Mouse (Mus musculus) lung, postnatal 0 days (tissue): ENCODE measurements around the gene Nr0b2. TPM values are rescaled to one million over a fixed set of nuclear protein-coding genes. Genes with fewer than 3 reads are reported as not detected.

Source experiments
- ATAC-seq: fragments of 200-750 bp; cut with Nextera tagmentation; 2 replicates; pipeline ENCODE4 v1.8.0; 2017; ENCODE audit warnings: moderate library complexity
- DNase-seq: peaks from one replicate; pipeline ENCODE4 v3.0.0-alpha.2; 2016; ENCODE audit warnings: low spot score
- H3K27ac ChIP-seq: fragments of 300-500 bp; sonication (generic); 2 replicates; pipeline ENCODE4 v1.5.1; 2014; ENCODE audit warnings: antibody characterized with exemption, mild to moderate bottlenecking, low read length, mixed read lengths
- H3K27me3 ChIP-seq: fragments of 300-500 bp; sonication (generic); replicated peaks from 2 replicates; pipeline ENCODE4 v1.6.1; 2014; ENCODE audit warnings: low read length, mixed read lengths; ENCODE audit not compliant: insufficient read depth
- H3K36me3 ChIP-seq: fragments of 300-500 bp; sonication (generic); 2 replicates; pipeline ENCODE4 v1.6.1; 2014; ENCODE audit warnings: low read length, mixed read lengths; ENCODE audit not compliant: insufficient read depth
- H3K4me1 ChIP-seq: fragments of 300-500 bp; sonication (generic); 2 replicates; pipeline ENCODE4 v1.6.1; 2014; ENCODE audit warnings: antibody characterized with exemption, low read depth, low read length, mixed read lengths; ENCODE audit not compliant: insufficient read depth
- H3K4me2 ChIP-seq: fragments of 300-500 bp; sonication (generic); replicated peaks from 2 replicates; pipeline ENCODE4 v1.6.1; 2014; ENCODE audit warnings: low read depth, mild to moderate bottlenecking, low read length, moderate library complexity, mixed read lengths
- H3K4me3 ChIP-seq: fragments of 300-500 bp; sonication (generic); 2 replicates; pipeline ENCODE4 v1.5.1; 2014; ENCODE audit warnings: low read depth, low read length
- H3K9ac ChIP-seq: fragments of 300-500 bp; sonication (generic); replicated peaks from 2 replicates; pipeline ENCODE4 v1.6.1; 2014; ENCODE audit warnings: low read depth, mild to moderate bottlenecking
- H3K9me3 ChIP-seq: fragments of 300-500 bp; sonication (generic); 2 replicates; pipeline ENCODE4 v1.6.1; 2016; ENCODE audit warnings: low read length, mixed read lengths
- CTCF ChIP-seq: IDR thresholded peaks from 2 replicates; pipeline ENCODE4 v1.5.1; 2016; ENCODE audit warnings: antibody characterized with exemption, mild to moderate bottlenecking
- EP300 ChIP-seq: IDR thresholded peaks from 2 replicates; pipeline ENCODE4 v1.6.1; 2016; ENCODE audit warnings: antibody characterized with exemption, mild to moderate bottlenecking, control low read depth
- WGBS: fragments of 180-500 bp; shearing (Covaris S2); extraction: QIAGEN DNeasy Blood & Tissue Kit; methylation state at CpG from one replicate; pipeline ENCODE4 v1.1.7; 2014; 5-methylcytosine and 5-hydroxymethylcytosine counted together
- polyA plus RNA-seq: library from polyadenylated mRNA; unstranded; fragments of >200 nt; fragmentation: Nextera tagmentation; extraction: Ambion mirVana; gene quantifications from 2 replicates; pipeline ENCODE4 v1.2.1, GENCODE M21; 2015

The Nr0b2 gene
- polyA plus RNA-seq, 1 experiment from 2014 or later: 0.37 TPM

DNA sequence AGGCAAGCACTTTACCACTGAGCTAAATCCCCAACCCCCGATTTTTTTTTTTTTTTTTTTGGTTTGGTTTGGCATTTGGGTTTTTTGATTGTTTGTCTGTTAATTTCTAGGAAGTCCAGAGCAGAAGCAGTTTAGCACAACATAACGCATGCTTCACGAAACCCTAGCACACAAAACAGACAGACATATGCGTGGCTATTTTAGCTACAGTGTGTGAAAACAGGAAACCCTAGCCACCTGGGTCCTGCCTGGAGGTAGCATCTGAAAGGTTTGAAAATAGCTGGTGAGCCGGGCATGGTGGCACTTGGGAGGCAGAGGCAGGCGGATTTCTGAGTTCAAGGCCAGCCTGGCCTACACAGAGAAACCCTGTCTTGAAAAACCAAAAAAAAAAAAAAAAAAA, 42.9 kb downstream of the Nr0b2 start:
- Histone ChIP-seq H3K27ac (no peak overlapping the region), H3K36me3 (no peaks in the 10 kb centered on the region), H3K27me3 (no peaks in the 10 kb centered on the region), H3K4me1 (peaks cover 5% of the 10 kb centered on the region; the same call in 1 of the 2 replicates), H3K9ac (no peak overlapping the region), H3K9me3 (no peaks in the 10 kb centered on the region), H3K4me2 (no peak overlapping the region), H3K4me3 (no peak overlapping the region)
- WGBS: 73% methylated on average over 6 of the region's 6 CpGs
- ATAC-seq: no peak
- no peak for DNase-seq
- TF ChIP-seq EP300: no peak
- TF ChIP-seq CTCF: no peak

DNA sequence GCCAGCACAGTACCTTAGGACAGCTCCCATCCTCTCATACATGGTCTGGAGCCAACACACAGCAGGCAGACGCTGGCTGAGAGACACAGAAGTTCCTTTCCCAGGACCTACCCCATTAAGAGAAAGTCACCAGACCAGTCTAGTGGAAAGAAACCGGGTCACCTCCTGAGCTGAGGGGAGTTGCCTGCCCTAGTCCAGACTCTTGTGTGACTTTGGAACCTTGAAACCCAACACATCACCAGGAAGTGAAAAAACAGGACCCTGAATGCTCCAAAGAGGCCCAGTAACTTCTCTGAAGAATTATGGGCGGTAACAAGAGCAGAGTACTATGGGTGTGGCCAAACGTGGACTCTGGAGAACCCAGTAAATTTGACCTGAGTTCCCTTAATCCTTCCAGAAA, 45.4 kb downstream of the Nr0b2 start:
- Histone ChIP-seq H3K4me1 (peaks cover 5% of the 10 kb centered on the region; the same call in 1 of the 2 replicates), H3K27me3 (no peaks in the 10 kb centered on the region), H3K4me2 (0 out of 2 replicates have a peak overlapping the region, but pooled peaks have one; percentile 67), H3K9ac (no peak overlapping the region), H3K36me3 (0 out of 2 replicates have a peak, but pooled peaks cover under 1% of the 10 kb centered on the region), H3K27ac (peak overlapping the region; percentile 84), H3K9me3 (no peaks in the 10 kb centered on the region), H3K4me3 (no peak overlapping the region)
- TF ChIP-seq EP300: no peak
- no peak for TF ChIP-seq CTCF
- 31% methylated on average over 4 of the region's 4 CpGs for WGBS
- DNase-seq (peak; percentile 77), ATAC-seq (no peak)

DNA sequence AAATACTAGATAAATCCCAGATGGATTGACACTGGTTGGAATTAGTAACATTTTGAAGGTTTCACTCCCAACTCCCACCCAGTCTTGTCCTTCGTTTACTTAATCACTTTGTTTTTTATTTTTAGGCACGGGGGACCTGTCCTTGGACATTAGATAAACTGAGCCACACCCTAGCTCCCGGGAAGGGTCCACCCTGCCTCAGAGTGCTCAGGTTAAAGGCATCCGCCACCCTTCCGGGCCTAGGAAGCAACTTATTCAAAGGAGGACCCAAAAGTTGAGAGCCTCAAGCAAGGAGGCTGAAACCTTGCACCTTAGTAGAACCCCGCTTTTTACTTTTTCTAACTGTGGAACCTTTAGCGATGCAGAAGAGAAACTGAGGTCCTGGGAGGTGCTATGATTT, 45.9 kb downstream of the Nr0b2 start:
- H3K36me3 ChIP-seq: peaks cover 4% of the 10 kb centered on the region; the same call in 1 of the 2 replicates
- H3K27me3 ChIP-seq: no peaks in the 10 kb centered on the region
- DNase-seq (no peak), ATAC-seq (no peak)
- WGBS: 13% methylated on average over 7 of the region's 7 CpGs
- no peaks in the 10 kb centered on the region for H3K9me3 ChIP-seq
- TF ChIP-seq CTCF (no peak), EP300 (no peak)
- peak overlapping the region; percentile 84 for H3K27ac ChIP-seq
- H3K9ac ChIP-seq: no peak overlapping the region; the same call in 1 of the 2 replicates
- peaks cover 8% of the 10 kb centered on the region for H3K4me1 ChIP-seq
- H3K4me2 ChIP-seq: peak overlapping the region; percentile 67
- peak overlapping the region; percentile 43 for H3K4me3 ChIP-seq

DNA sequence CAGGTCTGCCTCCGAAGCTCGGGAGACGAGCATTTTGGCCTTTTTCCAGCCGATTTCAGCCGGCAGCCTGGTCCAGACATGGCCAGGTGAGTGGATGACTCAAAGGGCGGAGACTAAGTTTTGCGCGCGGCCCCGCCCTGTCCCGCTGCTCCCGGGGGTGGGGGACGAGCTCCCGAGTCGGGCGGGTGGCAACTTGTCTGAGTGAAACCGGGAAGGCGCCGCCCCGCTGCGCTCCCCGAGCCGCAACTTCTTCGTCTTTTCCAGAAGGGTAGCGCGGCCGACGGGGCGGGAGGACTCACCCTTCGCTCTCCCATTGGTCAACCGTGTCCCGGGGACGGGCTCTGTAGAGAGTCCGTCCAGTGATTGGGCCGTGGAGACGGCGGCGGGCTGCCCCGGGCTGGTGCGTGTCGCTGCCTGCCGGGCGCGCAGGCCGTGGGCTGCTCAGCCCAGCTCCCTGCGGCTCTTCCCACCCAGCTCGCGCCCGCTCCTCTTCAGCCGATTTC, 46.4 kb downstream of the Nr0b2 start:
- Histone ChIP-seq H3K4me1 (peaks cover 8% of the 10 kb centered on the region), H3K27me3 (no peaks in the 10 kb centered on the region), H3K4me3 (peak overlapping the region; percentile 43), H3K9me3 (no peaks in the 10 kb centered on the region), H3K36me3 (peaks cover 4% of the 10 kb centered on the region; the same call in 1 of the 2 replicates), H3K4me2 (peak overlapping the region; percentile 67), H3K27ac (peak overlapping the region; percentile 84), H3K9ac (peak overlapping the region; percentile 39)
- WGBS: under 1% methylated on average over 50 of the region's 50 CpGs
- peak; percentile 95 for ATAC-seq
- DNase-seq: peak; percentile 97
- no peak for TF ChIP-seq EP300
- no peak for TF ChIP-seq CTCF

DNA sequence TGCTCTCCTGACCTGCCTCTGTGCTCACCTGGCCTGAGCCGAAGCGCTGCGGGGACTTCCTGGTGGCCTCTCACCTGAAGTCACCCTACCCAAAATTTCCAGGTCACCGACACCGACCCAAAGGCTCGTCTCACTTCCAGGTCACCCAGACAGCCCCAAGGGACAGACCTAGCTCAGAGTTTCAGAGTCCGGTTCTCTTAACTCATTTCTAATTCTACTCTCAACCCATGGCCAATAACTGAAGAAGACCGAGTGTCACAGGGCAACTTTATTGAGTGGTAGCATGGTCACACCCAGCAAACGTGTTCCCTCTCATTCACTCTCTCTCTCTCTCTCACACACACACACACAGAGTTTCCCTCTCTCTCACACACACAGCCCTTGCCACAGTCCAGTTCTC, 47.1 kb downstream of the Nr0b2 start:
- peak overlapping the region; percentile 43 for H3K4me3 ChIP-seq
- TF ChIP-seq EP300 (no peak), CTCF (no peak)

DNA sequence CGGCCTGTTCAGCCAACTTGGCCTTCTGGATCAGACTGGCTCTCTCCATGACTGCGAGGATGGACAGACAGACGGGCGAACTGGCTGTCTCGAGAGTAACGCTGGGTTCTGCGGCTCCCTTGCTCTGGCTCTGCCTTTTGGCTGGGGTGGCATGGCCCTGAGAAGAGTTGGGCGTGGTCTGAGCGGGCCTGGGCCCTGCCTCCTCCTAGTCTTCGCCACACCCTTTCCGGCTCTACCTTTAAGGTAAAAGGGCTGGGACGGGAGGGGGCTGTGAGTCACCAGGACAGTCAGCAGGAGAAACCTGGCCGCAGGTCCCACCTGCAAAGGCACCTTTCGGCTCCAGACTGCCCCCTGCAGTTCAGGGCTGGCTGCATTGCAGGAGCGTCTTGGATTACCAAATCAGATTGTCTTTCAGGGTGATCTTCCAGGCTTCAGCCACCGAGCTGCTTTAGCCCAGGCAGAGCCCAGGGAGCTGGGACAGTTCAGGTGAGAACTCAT, 48.6 kb downstream of the Nr0b2 start, which contains the start of gene Sfn:
Gene Sfn (minus strand): TSS at position 448 of the 498 bp plus-strand sequence.
- peak within 1 kb of the TSS; percentile 51 for H3K4me2 ChIP-seq
- DNase-seq: peak; percentile 97
- peak within 1 kb of the TSS; percentile 48 for H3K9ac ChIP-seq
- TF ChIP-seq EP300: no peak
- TF ChIP-seq CTCF: peak; percentile 76
- 2% methylated on average over 16 of the region's 16 CpGs for WGBS
- peaks cover 10% of the 10 kb centered on the region; the same call in 1 of the 2 replicates for H3K36me3 ChIP-seq
- H3K4me3 ChIP-seq: peak within 1 kb of the TSS; percentile 23
- H3K9me3 ChIP-seq: no peaks in the 10 kb centered on the region
- peak within 1 kb of the TSS; percentile 51; the same call in 1 of the 2 replicates for H3K27ac ChIP-seq
- peaks cover 11% of the 10 kb centered on the region for H3K4me1 ChIP-seq
- peak; percentile 70 for ATAC-seq
- no peaks in the 10 kb centered on the region for H3K27me3 ChIP-seq

More for the DNA sequence above, 47.1 kb downstream of the Nr0b2 start:
- H3K9me3 ChIP-seq: no peaks in the 10 kb centered on the region
- ATAC-seq (no peak), DNase-seq (no peak)
- peaks cover 4% of the 10 kb centered on the region; the same call in 1 of the 2 replicates for H3K36me3 ChIP-seq
- H3K9ac ChIP-seq: peak overlapping the region; percentile 39
- peak overlapping the region; percentile 84 for H3K27ac ChIP-seq
- 13% methylated on average over 9 of the region's 9 CpGs for WGBS
- H3K4me2 ChIP-seq: peak overlapping the region; percentile 67
- H3K4me1 ChIP-seq: peaks cover 8% of the 10 kb centered on the region
- H3K27me3 ChIP-seq: no peaks in the 10 kb centered on the region
